Mouse (Mus musculus) lung, adult 2 months (tissue): ENCODE results near the gene Snrk.

ENCODE experiments used
- CTCF ChIP-seq: fragments of 200-500 bp; IDR thresholded peaks from 2 replicates; pipeline ENCODE4 v1.5.1; 2011; ENCODE audit warnings: mild to moderate bottlenecking, low read length, control low read depth; ENCODE audit not compliant: insufficient read depth
- POLR2A ChIP-seq: fragments of 200-500 bp; IDR thresholded peaks from 2 replicates; pipeline ENCODE4 v1.6.1; 2011; ENCODE audit warnings: low read depth, mild to moderate bottlenecking, control low read depth, low read length, borderline replicate concordance; ENCODE audit errors: extremely low read depth

GRCm38 (mm10) chr9:122193361-122193760, 76.3 kb downstream of the Snrk start:
- TF ChIP-seq CTCF (no peak), POLR2A (no peak)
